Mouse (Mus musculus) thymus, adult 2 months (tissue): ENCODE results near the gene Spag16.

Experiments
- CTCF ChIP-seq: fragments of 200-500 bp; IDR thresholded peaks from 2 replicates; pipeline ENCODE4 v1.5.1; 2012; ENCODE audit warnings: mild to moderate bottlenecking, control low read depth, low read length, moderate library complexity, borderline replicate concordance; ENCODE audit not compliant: control insufficient read depth, poor library complexity, insufficient read depth; ENCODE audit errors: extremely low read depth
- POLR2A ChIP-seq: fragments of 200-500 bp; IDR thresholded peaks from 2 replicates; pipeline ENCODE4 v1.6.1; 2012; ENCODE audit warnings: mild to moderate bottlenecking, low read length, control low read depth, moderate library complexity; ENCODE audit not compliant: control insufficient read depth, poor library complexity, insufficient read depth; ENCODE audit errors: extremely low read depth

GRCm38 (mm10) chr1:70283388-70283787 lies 456.6 kb downstream of the Spag16 start:
- TF ChIP-seq CTCF, result no peak
- TF ChIP-seq POLR2A, result no peak
